In the genomic region with DNA sequence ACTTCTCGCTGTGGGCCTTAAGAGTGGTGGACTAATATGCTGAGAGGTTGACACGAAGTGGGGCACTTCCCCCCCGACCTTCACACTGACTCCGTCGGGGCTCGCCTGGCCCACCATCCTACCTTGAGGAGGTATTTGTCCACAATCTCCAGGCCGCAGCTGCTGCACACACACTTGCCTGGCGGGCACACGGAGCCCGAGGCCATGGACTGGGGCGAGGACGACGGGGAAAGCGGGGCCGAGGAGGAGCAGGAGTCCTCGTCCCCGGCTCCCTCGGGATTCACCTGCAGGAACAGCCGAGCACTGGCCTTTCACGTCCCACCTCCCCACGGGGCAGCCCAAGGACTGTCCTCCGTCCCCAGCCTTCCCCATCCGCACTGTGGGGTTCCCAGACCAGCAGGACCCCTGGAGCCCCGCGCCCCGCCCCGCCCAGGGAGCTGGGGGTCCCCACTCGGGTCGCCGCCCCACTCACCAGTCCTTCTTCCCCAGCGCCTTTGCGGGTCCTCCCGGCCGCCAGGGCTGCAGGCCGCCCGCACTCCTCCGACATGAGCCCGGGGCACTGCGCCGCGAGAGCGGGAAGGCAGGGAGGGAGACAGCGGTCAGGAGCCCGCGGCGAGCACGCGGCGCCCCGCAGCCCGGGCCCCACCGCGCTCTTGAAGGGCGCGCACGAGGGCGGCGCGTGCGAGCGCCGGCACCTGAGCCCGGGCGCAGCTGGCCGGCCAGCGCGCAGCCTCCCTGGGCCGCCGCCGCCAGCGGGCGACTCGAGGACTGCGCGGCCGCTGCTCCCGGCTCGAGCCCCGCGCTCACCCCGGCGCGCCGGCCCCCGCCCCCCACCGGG, we compare ENCODE assay signal across 10 mouse cellular contexts. TPM values are rescaled to one million over a fixed set of nuclear protein-coding genes. Genes with fewer than 3 reads are reported as not detected.
DNase-seq lines count a peak whose midpoint lies in the region; ATAC-seq and TF ChIP-seq lines count a peak whose summit lies in the region.
"Had no signal": no experiment of that assay in that cellular context is flagged by ENCODE, and none has a peak within 500 bp of the region (broad histone marks: within the 10 kb centered on the region; RNA-seq: fewer than 3 reads in every experiment).

No protein-coding gene starts in this region.

- H3K27me3 ChIP-seq in embryonic facial prominence, embryonic 10.5 days (replicated peaks; ENCODE audit: low read depth, poor library complexity, severe bottlenecking) = peaks cover 98% of the 10 kb centered on the region
- peaks cover 71% of the 10 kb centered on the region for H3K27me3 ChIP-seq in hindbrain, embryonic 14.5 days (ENCODE audit: control insufficient read depth, insufficient read depth, low read length)
- peaks cover 99% of the 10 kb centered on the region for H3K27me3 ChIP-seq in midbrain, embryonic 10.5 days (ENCODE audit: low read depth, poor library complexity, severe bottlenecking)
- H3K27me3 ChIP-seq: CH12.LX had no signal

- H3K4me1 ChIP-seq in embryonic facial prominence, embryonic 10.5 days = peaks cover 32% of the 10 kb centered on the region
- peaks cover 8% of the 10 kb centered on the region; the same call in 1 of the 2 replicates for H3K4me1 ChIP-seq in hindbrain, embryonic 14.5 days (replicated peaks; ENCODE audit: control insufficient read depth, insufficient read depth, low read length)
- H3K4me1 ChIP-seq in midbrain, embryonic 10.5 days = peaks cover 37% of the 10 kb centered on the region

- ATAC-seq in hindbrain, embryonic 14.5 days (ENCODE audit: low FRiP score) = peak; percentile 85

- H3K4me2 ChIP-seq in hindbrain, embryonic 14.5 days (replicated peaks) = peak overlapping the region; percentile 70

- H3K9me3 ChIP-seq in embryonic facial prominence, embryonic 10.5 days = no peaks in the 10 kb centered on the region
- no peaks in the 10 kb centered on the region for H3K9me3 ChIP-seq in hindbrain, embryonic 14.5 days (ENCODE audit: control insufficient read depth, low read length)
- no peaks in the 10 kb centered on the region for H3K9me3 ChIP-seq in midbrain, embryonic 10.5 days (replicated peaks)

- no peak for TF ChIP-seq CTCF in layer of hippocampus, adult 2 months (conservative IDR thresholded peaks at IDR 0.05)

- peak overlapping the region; percentile 94 for H3K27ac ChIP-seq in embryonic facial prominence, embryonic 10.5 days (replicated peaks)
- no peak overlapping the region for H3K27ac ChIP-seq in hindbrain, embryonic 14.5 days
- peak overlapping the region; percentile 73 for H3K27ac ChIP-seq in midbrain, embryonic 10.5 days (replicated peaks)
- no peak overlapping the region for H3K27ac ChIP-seq in layer of hippocampus, adult 2 months

- H3K36me3 ChIP-seq in embryonic facial prominence, embryonic 10.5 days (replicated peaks) = no peaks in the 10 kb centered on the region; the same call in 1 of the 2 replicates
- no peaks in the 10 kb centered on the region for H3K36me3 ChIP-seq in hindbrain, embryonic 14.5 days (replicated peaks; ENCODE audit: control insufficient read depth, insufficient read depth)
- no peaks in the 10 kb centered on the region for H3K36me3 ChIP-seq in midbrain, embryonic 10.5 days

- peak overlapping the region; percentile 28; the same call in 1 of the 2 replicates for H3K9ac ChIP-seq in hindbrain, embryonic 14.5 days

- under 1% methylated on average over 86 of the region's 86 CpGs for WGBS in embryonic facial prominence, embryonic 10.5 days
- WGBS in hindbrain, embryonic 14.5 days = under 1% methylated on average over 81 of the region's 86 CpGs
- 2% methylated on average over 82 of the region's 86 CpGs for WGBS in midbrain, embryonic 10.5 days

- H3K4me3 ChIP-seq in embryonic facial prominence, embryonic 10.5 days = peak overlapping the region; percentile 74
- peak overlapping the region; percentile 31 for H3K4me3 ChIP-seq in hindbrain, embryonic 14.5 days (replicated peaks; ENCODE audit: low read length)
- H3K4me3 ChIP-seq in midbrain, embryonic 10.5 days = peak overlapping the region; percentile 54
- no peak overlapping the region for H3K4me3 ChIP-seq in layer of hippocampus, adult 2 months
- H3K4me3 ChIP-seq: erythroblast, embryonic 14.5 days had no signal

- DNase-seq in heart, adult 11 months = peak; percentile 81
- no peak for DNase-seq in heart, adult 9 months (ENCODE audit: low spot score in 2 of 2)
- peak; percentile 85 for DNase-seq in embryonic facial prominence, embryonic 10.5 days (ENCODE audit: low spot score)
- DNase-seq in hindbrain, embryonic 14.5 days (ENCODE audit: low spot score) = no peak
- peak; percentile 74 for DNase-seq in midbrain, embryonic 10.5 days (ENCODE audit: low spot score)
- DNase-seq in T-cell, adult 2 months (ENCODE audit: low spot score) = no peak
- no peak for DNase-seq in layer of hippocampus, adult 2 months (ENCODE audit: low spot score in 2 of 2)
- no peak for DNase-seq in thymus, postnatal 14 days

RNA-seq across cellular contexts. Expression of gene Lhx8, which starts 2.4 kb away (rescaled TPM):
- polyA plus RNA-seq in embryonic facial prominence, embryonic 10.5 days (2016; fragmentation: Nextera tagmentation; extraction: Ambion mirVana) = 59.5 and 63.6 TPM in 2 replicates
- polyA plus RNA-seq in hindbrain, embryonic 14.5 days (2014; fragmentation: Nextera tagmentation; extraction: Ambion mirVana) = 0.35 TPM in 1 of 2 replicates, not detected in the other
- 0.31 and 0.84 TPM in 2 replicates for polyA plus RNA-seq in midbrain, embryonic 10.5 days (2016; fragmentation: Nextera tagmentation; extraction: Ambion mirVana)
- total RNA-seq in layer of hippocampus, adult 2 months (2021) = not detected
- total RNA-seq: CH12.LX had no signal
- polyA plus RNA-seq: erythroblast, embryonic 14.5 days had no signal

Comparison
In these comparisons a context has a peak if more than half of its experiments do, and no peak if none do; other contexts are left out.
1. DNase-seq: peak in heart, adult 11 months (single experiment), embryonic facial prominence, embryonic 10.5 days (single experiment) and midbrain, embryonic 10.5 days (single experiment); none in heart, adult 9 months (0 of 2), hindbrain, embryonic 14.5 days (single experiment), T-cell, adult 2 months (single experiment), layer of hippocampus, adult 2 months (0 of 2) and thymus, postnatal 14 days (single experiment).
2. H3K27ac ChIP-seq: peak in embryonic facial prominence, embryonic 10.5 days (single experiment) and midbrain, embryonic 10.5 days (single experiment); none in hindbrain, embryonic 14.5 days (single experiment) and layer of hippocampus, adult 2 months (single experiment).
3. RNA of gene Lhx8, which starts 2.4 kb away (polyA plus RNA-seq): 59.5 to 63.6 TPM in embryonic facial prominence, embryonic 10.5 days; 0.31 to 0.84 TPM in midbrain, embryonic 10.5 days and 0.35 TPM in hindbrain, embryonic 14.5 days; every median in the first group is over 10 times any median in the second.